Mouse (Mus musculus): ENCODE results near the gene Synpo2. TPM values are rescaled to one million over a fixed set of nuclear protein-coding genes. Genes with fewer than 3 reads are reported as not detected.

Gene Synpo2
- polyA plus RNA-seq, 1 experiment from 2014 or later, result 2.9 TPM

- no peaks in the 10 kb centered on the region for H3K9me3 ChIP-seq (ENCODE audit: control insufficient read depth, low read length)
- H3K27me3 ChIP-seq (ENCODE audit: control insufficient read depth, insufficient read depth, low read length), result no peaks in the 10 kb centered on the region
- no peak overlapping the region for H3K27ac ChIP-seq (ENCODE audit: low read depth, low read length)
- H3K4me3 ChIP-seq (ENCODE audit: low read depth, low read length), result no peak overlapping the region
- ATAC-seq (ENCODE audit: low FRiP score), result no peak
- no peaks in the 10 kb centered on the region for H3K36me3 ChIP-seq (ENCODE audit: control insufficient read depth, insufficient read depth, low read length)
- H3K4me1 ChIP-seq (replicated peaks; ENCODE audit: control insufficient read depth, insufficient read depth, low read length), result no peaks in the 10 kb centered on the region
- H3K9ac ChIP-seq (ENCODE audit: low read depth, low read length), result no peak overlapping the region
- no peak for DNase-seq (ENCODE audit: low spot score)
- WGBS, result 81% methylated on average over 11 of the region's 11 CpGs
- H3K4me2 ChIP-seq (replicated peaks; ENCODE audit: low read depth, low read length), result no peak overlapping the region
Measured at GRCm38 (mm10) chr3:123256181-123257101, 20.5 kb upstream of the Synpo2 start.

- ATAC-seq (ENCODE audit: low FRiP score) (no peak), DNase-seq (ENCODE audit: low spot score) (no peak)
- Histone ChIP-seq H3K9ac (ENCODE audit: low read depth, low read length) (no peak overlapping the region), H3K9me3 (ENCODE audit: control insufficient read depth, low read length) (no peaks in the 10 kb centered on the region), H3K27me3 (ENCODE audit: control insufficient read depth, insufficient read depth, low read length) (no peaks in the 10 kb centered on the region), H3K27ac (ENCODE audit: low read depth, low read length) (no peak overlapping the region), H3K4me1 (replicated peaks; ENCODE audit: control insufficient read depth, insufficient read depth, low read length) (no peaks in the 10 kb centered on the region), H3K36me3 (ENCODE audit: control insufficient read depth, insufficient read depth, low read length) (no peaks in the 10 kb centered on the region), H3K4me3 (ENCODE audit: low read depth, low read length) (no peak overlapping the region), H3K4me2 (replicated peaks; ENCODE audit: low read depth, low read length) (no peak overlapping the region)
- 42% methylated on average over 4 of the region's 4 CpGs for WGBS
Measured at GRCm38 (mm10) chr3:123245646-123246045, 9.7 kb upstream of the Synpo2 start.

GRCm38 (mm10) chr3:123244376-123244775, 8.4 kb upstream of the Synpo2 start:
- DNase-seq (ENCODE audit: low spot score), result no peak

GRCm38 (mm10) chr3:123237446-123237845, 1.5 kb upstream of the Synpo2 start:
- Histone ChIP-seq H3K9me3 (ENCODE audit: control insufficient read depth, low read length) (no peaks in the 10 kb centered on the region), H3K27me3 (ENCODE audit: control insufficient read depth, insufficient read depth, low read length) (peaks cover 2% of the 10 kb centered on the region), H3K9ac (ENCODE audit: low read depth, low read length) (no peak overlapping the region), H3K4me1 (replicated peaks; ENCODE audit: control insufficient read depth, insufficient read depth, low read length) (0 out of 2 replicates have a peak, but pooled peaks cover 2% of the 10 kb centered on the region), H3K36me3 (ENCODE audit: control insufficient read depth, insufficient read depth, low read length) (no peaks in the 10 kb centered on the region), H3K4me2 (replicated peaks; ENCODE audit: low read depth, low read length) (no peak overlapping the region), H3K27ac (ENCODE audit: low read depth, low read length) (no peak overlapping the region), H3K4me3 (ENCODE audit: low read depth, low read length) (no peak overlapping the region)
- ATAC-seq (ENCODE audit: low FRiP score) (no peak), DNase-seq (ENCODE audit: low spot score) (no peak)

More at GRCm38 (mm10) chr3:123244376-123244775, 8.4 kb upstream of the Synpo2 start:
- Histone ChIP-seq H3K4me1 (replicated peaks; ENCODE audit: control insufficient read depth, insufficient read depth, low read length) (no peaks in the 10 kb centered on the region), H3K4me2 (replicated peaks; ENCODE audit: low read depth, low read length) (no peak overlapping the region), H3K4me3 (ENCODE audit: low read depth, low read length) (no peak overlapping the region), H3K27me3 (ENCODE audit: control insufficient read depth, insufficient read depth, low read length) (no peaks in the 10 kb centered on the region), H3K9me3 (ENCODE audit: control insufficient read depth, low read length) (no peaks in the 10 kb centered on the region), H3K9ac (ENCODE audit: low read depth, low read length) (no peak overlapping the region), H3K27ac (ENCODE audit: low read depth, low read length) (no peak overlapping the region), H3K36me3 (ENCODE audit: control insufficient read depth, insufficient read depth, low read length) (no peaks in the 10 kb centered on the region)
- ATAC-seq (ENCODE audit: low FRiP score), result no peak
- WGBS, result 59% methylated on average over 5 of the region's 5 CpGs

GRCm38 (mm10) chr3:123237039-123237438, 1.1 kb upstream of the Synpo2 start:
- no peak overlapping the region for H3K27ac ChIP-seq (ENCODE audit: low read depth, low read length)
- no peaks in the 10 kb centered on the region for H3K9me3 ChIP-seq (ENCODE audit: control insufficient read depth, low read length)
- WGBS, result 28% methylated on average over 7 of the region's 7 CpGs
- H3K9ac ChIP-seq (ENCODE audit: low read depth, low read length), result no peak overlapping the region
- DNase-seq (ENCODE audit: low spot score) (no peak), ATAC-seq (ENCODE audit: low FRiP score) (0 out of 2 replicates have a peak, but pooled peaks have one; percentile 30)
- H3K27me3 ChIP-seq (ENCODE audit: control insufficient read depth, insufficient read depth, low read length), result peaks cover 2% of the 10 kb centered on the region
- H3K36me3 ChIP-seq (ENCODE audit: control insufficient read depth, insufficient read depth, low read length), result no peaks in the 10 kb centered on the region
- no peak overlapping the region for H3K4me2 ChIP-seq (replicated peaks; ENCODE audit: low read depth, low read length)
- no peak overlapping the region for H3K4me3 ChIP-seq (ENCODE audit: low read depth, low read length)
- H3K4me1 ChIP-seq (replicated peaks; ENCODE audit: control insufficient read depth, insufficient read depth, low read length), result 0 out of 2 replicates have a peak, but pooled peaks cover 2% of the 10 kb centered on the region

GRCm38 (mm10) chr3:123235495-123235894, 454 bp downstream of the Synpo2 start:
- Histone ChIP-seq H3K9me3 (ENCODE audit: control insufficient read depth, low read length) (no peaks in the 10 kb centered on the region), H3K36me3 (ENCODE audit: control insufficient read depth, insufficient read depth, low read length) (no peaks in the 10 kb centered on the region), H3K4me2 (replicated peaks; ENCODE audit: low read depth, low read length) (peak overlapping the region; percentile 72), H3K4me1 (replicated peaks; ENCODE audit: control insufficient read depth, insufficient read depth, low read length) (0 out of 2 replicates have a peak, but pooled peaks cover 2% of the 10 kb centered on the region), H3K27ac (ENCODE audit: low read depth, low read length) (no peak overlapping the region), H3K27me3 (ENCODE audit: control insufficient read depth, insufficient read depth, low read length) (peaks cover 2% of the 10 kb centered on the region), H3K9ac (ENCODE audit: low read depth, low read length) (no peak overlapping the region; the same call in 1 of the 2 replicates), H3K4me3 (ENCODE audit: low read depth, low read length) (peak overlapping the region; percentile 40)
- 20% methylated on average over 7 of the region's 7 CpGs for WGBS
- DNase-seq (ENCODE audit: low spot score) (no peak), ATAC-seq (ENCODE audit: low FRiP score) (peak; percentile 4; the same call in 1 of the 2 replicates)

- Histone ChIP-seq H3K27me3 (ENCODE audit: control insufficient read depth, insufficient read depth, low read length) (peaks cover 2% of the 10 kb centered on the region), H3K27ac (ENCODE audit: low read depth, low read length) (no peak overlapping the region), H3K4me3 (ENCODE audit: low read depth, low read length) (no peak overlapping the region), H3K4me2 (replicated peaks; ENCODE audit: low read depth, low read length) (no peak overlapping the region), H3K9me3 (ENCODE audit: control insufficient read depth, low read length) (no peaks in the 10 kb centered on the region), H3K4me1 (replicated peaks; ENCODE audit: control insufficient read depth, insufficient read depth, low read length) (0 out of 2 replicates have a peak, but pooled peaks cover 2% of the 10 kb centered on the region), H3K36me3 (ENCODE audit: control insufficient read depth, insufficient read depth, low read length) (no peaks in the 10 kb centered on the region), H3K9ac (ENCODE audit: low read depth, low read length) (no peak overlapping the region)
- 53% methylated on average over 16 of the region's 16 CpGs for WGBS
- no peak for ATAC-seq (ENCODE audit: low FRiP score)
- peak; percentile 37 for DNase-seq (ENCODE audit: low spot score)
Measured at GRCm38 (mm10) chr3:123234191-123234836, 1.6 kb downstream of the Synpo2 start.

- Histone ChIP-seq H3K4me1 (replicated peaks; ENCODE audit: control insufficient read depth, insufficient read depth, low read length) (0 out of 2 replicates have a peak, but pooled peaks cover 2% of the 10 kb centered on the region), H3K4me3 (ENCODE audit: low read depth, low read length) (no peak overlapping the region), H3K27me3 (ENCODE audit: control insufficient read depth, insufficient read depth, low read length) (peaks cover 2% of the 10 kb centered on the region; the same call in 1 of the 2 replicates), H3K9me3 (ENCODE audit: control insufficient read depth, low read length) (no peaks in the 10 kb centered on the region), H3K9ac (ENCODE audit: low read depth, low read length) (no peak overlapping the region), H3K4me2 (replicated peaks; ENCODE audit: low read depth, low read length) (no peak overlapping the region), H3K27ac (ENCODE audit: low read depth, low read length) (no peak overlapping the region), H3K36me3 (ENCODE audit: control insufficient read depth, insufficient read depth, low read length) (no peaks in the 10 kb centered on the region)
- DNase-seq (ENCODE audit: low spot score) (no peak), ATAC-seq (ENCODE audit: low FRiP score) (no peak)
- 87% methylated on average over 2 of the region's 2 CpGs for WGBS
Measured at GRCm38 (mm10) chr3:123231639-123232038, 4.3 kb downstream of the Synpo2 start.

Measured in hindbrain, embryonic 11.5 days (tissue).